Mouse (Mus musculus) heart, postnatal 0 days (tissue): ENCODE results near the gene Epha2. TPM values are rescaled to one million over a fixed set of nuclear protein-coding genes. Genes with fewer than 3 reads are reported as not detected.

ENCODE experiments used
- ATAC-seq: fragments of 200-750 bp; cut with Nextera tagmentation; 2 replicates; pipeline ENCODE4 v1.8.0; 2017; ENCODE audit warnings: low read depth, moderate number of reproducible peaks, moderate library complexity; ENCODE audit not compliant: insufficient read depth
- DNase-seq: peaks from one replicate; pipeline ENCODE4 v3.0.0-alpha.2; 2016; ENCODE audit warnings: low spot score
- H3K27ac ChIP-seq: fragments of 300-500 bp; sonication (generic); 2 replicates; pipeline ENCODE4 v1.5.1; 2014; ENCODE audit warnings: low read depth, mild to moderate bottlenecking
- H3K27me3 ChIP-seq: fragments of 300-500 bp; sonication (generic); 2 replicates; pipeline ENCODE4 v1.6.1; 2014; ENCODE audit warnings: low read length, mixed read lengths; ENCODE audit not compliant: control insufficient read depth, insufficient read depth
- H3K36me3 ChIP-seq: fragments of 300-500 bp; sonication (generic); replicated peaks from 2 replicates; pipeline ENCODE4 v1.6.1; 2014; ENCODE audit warnings: low read length, mixed read lengths; ENCODE audit not compliant: control insufficient read depth, insufficient read depth
- H3K4me1 ChIP-seq: fragments of 300-500 bp; sonication (generic); 2 replicates; pipeline ENCODE4 v1.6.1; 2014; ENCODE audit warnings: antibody characterized with exemption; ENCODE audit not compliant: control insufficient read depth, insufficient read depth
- H3K4me2 ChIP-seq: fragments of 300-500 bp; sonication (generic); 2 replicates; pipeline ENCODE4 v1.6.1; 2014; ENCODE audit warnings: low read depth, mild to moderate bottlenecking, low read length, moderate library complexity
- H3K4me3 ChIP-seq: fragments of 300-500 bp; sonication (generic); 2 replicates; pipeline ENCODE4 v1.5.1; 2014; ENCODE audit warnings: low read depth, low read length
- H3K9ac ChIP-seq: fragments of 300-500 bp; sonication (generic); replicated peaks from 2 replicates; pipeline ENCODE4 v1.6.1; 2014; ENCODE audit warnings: low read depth, low read length, mixed read lengths
- H3K9me3 ChIP-seq: fragments of 300-500 bp; sonication (generic); replicated peaks from 2 replicates; pipeline ENCODE4 v1.6.1; 2016; ENCODE audit warnings: low read length; ENCODE audit not compliant: control insufficient read depth
- CTCF ChIP-seq: IDR thresholded peaks from 2 replicates; pipeline ENCODE4 v1.5.1; 2016; ENCODE audit warnings: antibody characterized with exemption, control low read depth, low read depth
- EP300 ChIP-seq: IDR thresholded peaks from 2 replicates; pipeline ENCODE4 v1.6.1; 2016; ENCODE audit warnings: antibody characterized with exemption, low read depth
- WGBS: fragments of 180-500 bp; shearing (Covaris S2); extraction: QIAGEN DNeasy Blood & Tissue Kit; methylation state at CpG from one replicate; pipeline ENCODE4 v1.1.7; 2014; 5-methylcytosine and 5-hydroxymethylcytosine counted together
- polyA plus RNA-seq: library from polyadenylated mRNA; unstranded; fragments of >200 nt; fragmentation: Nextera tagmentation; extraction: Ambion mirVana; gene quantifications from 2 replicates; pipeline ENCODE4 v1.2.1, GENCODE M21; 2015
- total RNA-seq: library from RNA; depleted of rRNA; stranded (reverse); fragments of >200 nt; gene quantifications from 2 replicates; pipeline ENCODE4 v1.2.3, GENCODE M21; 2014; ENCODE audit warnings: low replicate concordance

The Epha2 gene
- total and polyA plus RNA-seq, 2 experiments from 2014 or later: 1.4 to 11.7 TPM

GRCm38 (mm10) chr4:141316498-141317180 is 15.6 kb downstream of the Epha2 start:
- Histone ChIP-seq H3K36me3 (peaks cover 17% of the 10 kb centered on the region), H3K9ac (no peak overlapping the region), H3K27ac (no peak overlapping the region; the same call in 1 of the 2 replicates)

DNA sequence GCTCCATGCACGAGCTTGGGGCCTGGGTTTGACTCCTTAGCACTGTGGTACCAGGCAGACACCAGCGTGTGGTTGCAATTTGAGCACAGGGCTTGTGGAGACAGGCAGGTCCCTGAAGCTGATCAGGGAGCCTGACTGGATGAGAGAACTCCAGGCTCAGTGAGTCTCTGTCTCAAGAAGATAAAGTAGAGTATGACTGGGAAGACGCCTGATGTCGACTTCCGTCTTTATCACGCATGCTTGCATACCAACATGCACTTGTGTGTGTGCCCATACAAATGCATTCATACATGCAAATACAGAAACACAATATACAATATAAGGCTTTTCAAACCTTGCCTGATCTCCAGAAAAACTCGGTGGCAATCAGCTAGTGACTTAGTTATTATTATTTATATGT is 16.9 kb downstream of the Epha2 start:
- H3K27me3 ChIP-seq: no peaks in the 10 kb centered on the region
- no peak for TF ChIP-seq CTCF
- no peak for TF ChIP-seq EP300
- no peak overlapping the region for H3K27ac ChIP-seq
- DNase-seq (no peak), ATAC-seq (no peak)
- peaks cover 8% of the 10 kb centered on the region; the same call in 1 of the 2 replicates for H3K4me1 ChIP-seq
- no peak overlapping the region for H3K4me2 ChIP-seq
- H3K9me3 ChIP-seq: no peaks in the 10 kb centered on the region
- no peak overlapping the region for H3K4me3 ChIP-seq
- H3K9ac ChIP-seq: no peak overlapping the region
- peaks cover 26% of the 10 kb centered on the region for H3K36me3 ChIP-seq
- WGBS: 81% methylated on average over 7 of the region's 7 CpGs

More at GRCm38 (mm10) chr4:141316498-141317180, 15.6 kb downstream of the Epha2 start:
- no peak for TF ChIP-seq EP300
- no peak for TF ChIP-seq CTCF
- 68% methylated on average over 17 of the region's 18 CpGs for WGBS
- Histone ChIP-seq H3K27me3 (no peaks in the 10 kb centered on the region), H3K4me1 (peaks cover 21% of the 10 kb centered on the region), H3K4me3 (no peak overlapping the region), H3K4me2 (no peak overlapping the region), H3K9me3 (no peaks in the 10 kb centered on the region)
- ATAC-seq (0 out of 2 replicates have a peak, but pooled peaks have one; percentile 37), DNase-seq (no peak)

GRCm38 (mm10) chr4:141322526-141322925 is 21.5 kb downstream of the Epha2 start:
- ATAC-seq (no peak), DNase-seq (no peak)
- Histone ChIP-seq H3K9me3 (no peaks in the 10 kb centered on the region), H3K9ac (no peak overlapping the region), H3K27ac (no peak overlapping the region), H3K4me1 (peaks cover 20% of the 10 kb centered on the region), H3K4me2 (no peak overlapping the region), H3K4me3 (no peak overlapping the region), H3K27me3 (no peaks in the 10 kb centered on the region), H3K36me3 (peaks cover 32% of the 10 kb centered on the region)
- 78% methylated on average over 11 of the region's 11 CpGs for WGBS
- TF ChIP-seq CTCF (no peak), EP300 (no peak)

DNA sequence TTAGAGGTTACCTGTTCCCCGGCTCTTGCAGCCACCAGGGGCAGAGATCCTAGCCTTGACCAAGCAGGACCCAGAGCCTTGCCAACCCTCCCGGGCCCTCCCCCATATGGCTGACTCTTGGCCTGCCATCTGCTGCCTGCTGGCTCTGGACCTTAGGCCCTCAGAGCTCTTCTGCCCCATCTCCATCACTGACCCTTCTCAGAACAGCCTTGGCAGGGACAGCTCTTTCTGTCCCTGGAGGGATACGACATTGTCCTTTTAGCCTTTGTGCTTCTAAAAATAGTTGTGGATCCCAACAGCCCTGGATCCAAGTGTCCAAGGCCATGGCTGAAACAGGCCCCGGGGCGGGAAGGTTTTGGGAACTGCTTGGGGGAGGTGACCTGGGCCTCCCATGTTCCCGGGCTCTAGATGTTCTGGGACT is 23.7 kb downstream of the Epha2 start:
- no peak for TF ChIP-seq EP300
- no peak for TF ChIP-seq CTCF

GRCm38 (mm10) chr4:141325636-141326035 is 24.6 kb downstream of the Epha2 start:
- Histone ChIP-seq H3K9me3 (no peaks in the 10 kb centered on the region), H3K9ac (no peak overlapping the region), H3K36me3 (peaks cover 20% of the 10 kb centered on the region), H3K27ac (peak overlapping the region; percentile 63), H3K4me2 (no peak overlapping the region), H3K4me3 (no peak overlapping the region), H3K4me1 (peaks cover 20% of the 10 kb centered on the region), H3K27me3 (no peaks in the 10 kb centered on the region)
- DNase-seq (no peak), ATAC-seq (peak; percentile 67)
- TF ChIP-seq EP300 (no peak), CTCF (no peak)
- WGBS: 13% methylated on average over 15 of the region's 15 CpGs

More for the DNA sequence above, 23.7 kb downstream of the Epha2 start:
- Histone ChIP-seq H3K27ac (peak overlapping the region; percentile 63), H3K9ac (no peak overlapping the region), H3K4me3 (no peak overlapping the region), H3K4me2 (no peak overlapping the region), H3K36me3 (peaks cover 20% of the 10 kb centered on the region), H3K27me3 (no peaks in the 10 kb centered on the region), H3K9me3 (no peaks in the 10 kb centered on the region), H3K4me1 (peaks cover 20% of the 10 kb centered on the region)
- DNase-seq (no peak), ATAC-seq (no peak)
- 50% methylated on average over 6 of the region's 6 CpGs for WGBS
